Comparison of ENCODE assay signal across 9 mouse cellular contexts in the genomic region with DNA sequence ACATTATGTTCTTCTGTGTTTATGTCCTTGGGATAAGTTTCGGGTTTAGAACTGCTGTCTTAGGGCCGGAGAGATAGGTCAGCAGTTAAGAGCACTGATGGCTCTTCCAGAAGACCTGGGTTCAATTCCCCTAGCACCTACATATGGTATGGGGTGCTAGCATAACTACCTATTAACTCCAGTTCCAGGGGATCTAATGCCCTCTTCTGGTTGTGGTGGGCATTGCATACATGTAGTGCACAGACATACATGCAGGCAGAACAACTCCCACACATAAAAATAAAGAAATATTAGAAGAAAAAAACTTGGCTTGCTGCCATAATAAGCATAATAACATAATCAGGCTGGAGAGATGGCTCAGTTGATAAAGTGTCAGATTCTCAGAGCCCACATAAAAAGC. TPM values are rescaled to one million over a fixed set of nuclear protein-coding genes. Genes with fewer than 3 reads are reported as not detected.
A peak's percentile ranks its signal among the peaks of the same experiment; 100 is the strongest.
DNase-seq lines count a peak whose midpoint lies in the region; ATAC-seq and TF ChIP-seq lines count a peak whose summit lies in the region.
"Had no signal": no experiment of that assay in that cellular context is flagged by ENCODE, and none has a peak within 500 bp of the region (broad histone marks: within the 10 kb centered on the region; RNA-seq: fewer than 3 reads in every experiment).

No protein-coding gene starts in this region.

- H3K27me3 ChIP-seq in midbrain, embryonic 11.5 days (ENCODE audit: control insufficient read depth, insufficient read depth, low read length) = no peaks in the 10 kb centered on the region
- no peaks in the 10 kb centered on the region for H3K27me3 ChIP-seq in midbrain, embryonic 10.5 days (ENCODE audit: low read depth, poor library complexity, severe bottlenecking)
- H3K27me3 ChIP-seq in neural tube, embryonic 15.5 days (replicated peaks) = no peaks in the 10 kb centered on the region

- 95% methylated on average over 2 of the region's 2 CpGs for WGBS in midbrain, embryonic 11.5 days
- 93% methylated on average over 2 of the region's 2 CpGs for WGBS in midbrain, embryonic 10.5 days
- 92% methylated on average over 2 of the region's 2 CpGs for WGBS in neural tube, embryonic 15.5 days

- intact Hi-C loops in gastrocnemius, adult 2 months (cut with DNase I) = no loop called here

- H3K27ac ChIP-seq in gastrocnemius, adult 2 months = no peak overlapping the region
- no peak overlapping the region for H3K27ac ChIP-seq in midbrain, embryonic 11.5 days (ENCODE audit: low read depth, low read length)
- no peak overlapping the region for H3K27ac ChIP-seq in midbrain, embryonic 10.5 days (replicated peaks)
- H3K27ac ChIP-seq in neural tube, embryonic 15.5 days (replicated peaks) = no peak overlapping the region

- no peaks in the 10 kb centered on the region for H3K36me3 ChIP-seq in midbrain, embryonic 11.5 days (ENCODE audit: control insufficient read depth, insufficient read depth, low read length)
- H3K36me3 ChIP-seq in midbrain, embryonic 10.5 days = peaks cover 29% of the 10 kb centered on the region
- no peaks in the 10 kb centered on the region for H3K36me3 ChIP-seq in neural tube, embryonic 15.5 days

- H3K9me3 ChIP-seq in midbrain, embryonic 11.5 days (ENCODE audit: control insufficient read depth, low read length) = no peaks in the 10 kb centered on the region
- H3K9me3 ChIP-seq in midbrain, embryonic 10.5 days (replicated peaks) = no peaks in the 10 kb centered on the region
- H3K9me3 ChIP-seq in neural tube, embryonic 15.5 days (replicated peaks) = no peaks in the 10 kb centered on the region

- no peak overlapping the region for H3K4me3 ChIP-seq in gastrocnemius, adult 2 months
- no peak overlapping the region for H3K4me3 ChIP-seq in midbrain, embryonic 11.5 days (ENCODE audit: low read depth, low read length)
- no peak overlapping the region for H3K4me3 ChIP-seq in midbrain, embryonic 10.5 days
- H3K4me3 ChIP-seq in neural tube, embryonic 15.5 days (replicated peaks) = no peak overlapping the region

- peak; percentile 70 for TF ChIP-seq CTCF in gastrocnemius, adult 2 months (IDR thresholded peaks at IDR 0.05)

- no peak overlapping the region for H3K9ac ChIP-seq in midbrain, embryonic 11.5 days (ENCODE audit: low read length)
- no peak overlapping the region for H3K9ac ChIP-seq in neural tube, embryonic 15.5 days (replicated peaks)

- no peak for ATAC-seq in midbrain, embryonic 11.5 days (ENCODE audit: low FRiP score)
- ATAC-seq in neural tube, embryonic 15.5 days (ENCODE audit: low FRiP score) = no peak
- no peak for ATAC-seq in megakaryocyte progenitor cell, adult 5-6 weeks (replicated peaks; ENCODE audit: poor library complexity)

- peak; percentile 51 for DNase-seq in gastrocnemius, adult 2 months
- no peak for DNase-seq in gastrocnemius, postnatal 4 days (ENCODE audit: low spot score in 2 of 2)
- DNase-seq in midbrain, embryonic 11.5 days (ENCODE audit: low spot score, missing footprints) = peak; percentile 90
- no peak for DNase-seq in midbrain, embryonic 10.5 days (ENCODE audit: low spot score)
- DNase-seq in c-Kit-positive CD71-positive TER-119-positive erythroid progenitor cells, embryonic 14.5 days (ENCODE audit: low spot score) = peak; percentile 13
- peak; percentile 42 for DNase-seq in thymus, postnatal 14 days

- no peak overlapping the region for H3K4me2 ChIP-seq in midbrain, embryonic 11.5 days
- H3K4me2 ChIP-seq in neural tube, embryonic 15.5 days = no peak overlapping the region

- no peaks in the 10 kb centered on the region for H3K4me1 ChIP-seq in midbrain, embryonic 11.5 days (ENCODE audit: control insufficient read depth, insufficient read depth, low read length)
- peaks cover 2% of the 10 kb centered on the region; the same call in 1 of the 2 replicates for H3K4me1 ChIP-seq in midbrain, embryonic 10.5 days
- no peaks in the 10 kb centered on the region for H3K4me1 ChIP-seq in neural tube, embryonic 15.5 days

RNA-seq across cellular contexts. Expression of a gene that starts 28.3 kb away (rescaled TPM):
- 10 to 100 TPM in 1 of 2 experiments, 1 to 10 TPM in 1; 8.4 to 13.6 TPM for total RNA-seq in gastrocnemius, adult 2 months (2021)
- 10 to 100 TPM; 20.2 to 21.2 TPM for total RNA-seq in gastrocnemius, postnatal 4 days (2021)
- 89.8 and 95.4 TPM in 2 replicates for polyA plus RNA-seq in midbrain, embryonic 11.5 days (2014; fragmentation: Nextera tagmentation; extraction: Ambion mirVana)
- 83.8 and 88.9 TPM in 2 replicates for polyA plus RNA-seq in midbrain, embryonic 10.5 days (2016; fragmentation: Nextera tagmentation; extraction: Ambion mirVana)
- 35.2 and 40.1 TPM in 2 replicates for polyA plus RNA-seq in neural tube, embryonic 15.5 days (2015; fragmentation: Nextera tagmentation; extraction: Ambion mirVana)
- total RNA-seq in megakaryocyte progenitor cell, adult 5-6 weeks (2015) = 0.57 TPM in 1 of 2 replicates, not detected in the other
- total RNA-seq in megakaryocyte progenitor cell, adult 5-6 weeks (2017) = 1.2 TPM in 1 of 2 replicates, not detected in the other
- total RNA-seq: hematopoietic stem cell, adult 5-6 weeks had no signal

RNA-seq across cellular contexts. Expression of a gene that starts 31.8 kb away (rescaled TPM):
- 10 to 100 TPM; 32.2 to 48.0 TPM for total RNA-seq in gastrocnemius, adult 2 months (2021)
- total RNA-seq in gastrocnemius, postnatal 4 days (2021) = 10 to 100 TPM; 60.7 to 62.6 TPM
- 3.5 and 4.6 TPM in 2 replicates for polyA plus RNA-seq in midbrain, embryonic 11.5 days (2014; fragmentation: Nextera tagmentation; extraction: Ambion mirVana)
- 5.8 and 7.3 TPM in 2 replicates for polyA plus RNA-seq in midbrain, embryonic 10.5 days (2016; fragmentation: Nextera tagmentation; extraction: Ambion mirVana)
- 5.8 and 9.8 TPM in 2 replicates for polyA plus RNA-seq in neural tube, embryonic 15.5 days (2015; fragmentation: Nextera tagmentation; extraction: Ambion mirVana)
- not detected in 2 replicates for total RNA-seq in megakaryocyte progenitor cell, adult 5-6 weeks (2015)
- total RNA-seq in megakaryocyte progenitor cell, adult 5-6 weeks (2017) = 0.17 TPM in 1 of 2 replicates, not detected in the other

Comparison
In these comparisons a context has a peak if more than half of its experiments do, and no peak if none do; other contexts are left out.
1. DNase-seq: peak in gastrocnemius, adult 2 months (single experiment), midbrain, embryonic 11.5 days (single experiment), c-Kit-positive CD71-positive TER-119-positive erythroid progenitor cells, embryonic 14.5 days (single experiment) and thymus, postnatal 14 days (single experiment); none in gastrocnemius, postnatal 4 days (0 of 2) and midbrain, embryonic 10.5 days (single experiment).
2. RNA of a gene that starts 28.3 kb away (total RNA-seq): 20.2 to 21.2 TPM in gastrocnemius, postnatal 4 days and 8.4 to 13.6 TPM in gastrocnemius, adult 2 months; 0.57 to 1.2 TPM in megakaryocyte progenitor cell, adult 5-6 weeks; every median in the first group is over 4 times any median in the second.
3. RNA of a gene that starts 31.8 kb away (total RNA-seq): 60.7 to 62.6 TPM in gastrocnemius, postnatal 4 days and 32.2 to 48.0 TPM in gastrocnemius, adult 2 months; 0.17 TPM in megakaryocyte progenitor cell, adult 5-6 weeks; every median in the first group is over 10 times any median in the second.